Mouse (Mus musculus) embryonic facial prominence, embryonic 10.5 days (tissue): ENCODE results near the gene Flad1. TPM values are rescaled to one million over a fixed set of nuclear protein-coding genes. Genes with fewer than 3 reads are reported as not detected.
A peak's percentile ranks its signal among the peaks of the same experiment; 100 is the strongest.

Experiments used
- DNase-seq: peaks from one replicate; pipeline ENCODE4 v3.0.0-alpha.2; 2017; ENCODE audit warnings: low spot score
- H3K27ac ChIP-seq: fragments of 300-500 bp; sonication (generic); replicated peaks from 2 replicates; pipeline ENCODE4 v1.5.1; 2016; ENCODE audit warnings: mild to moderate bottlenecking
- H3K27me3 ChIP-seq: fragments of 300-500 bp; sonication (generic); replicated peaks from 2 replicates; pipeline ENCODE4 v1.6.1; 2016; ENCODE audit warnings: low read depth, mild to moderate bottlenecking; ENCODE audit not compliant: poor library complexity, severe bottlenecking
- H3K36me3 ChIP-seq: fragments of 300-500 bp; sonication (generic); replicated peaks from 2 replicates; pipeline ENCODE4 v1.6.1; 2016; ENCODE audit warnings: mild to moderate bottlenecking, moderate library complexity
- H3K4me1 ChIP-seq: fragments of 300-500 bp; sonication (generic); 2 replicates; pipeline ENCODE4 v1.6.1; 2016
- H3K4me3 ChIP-seq: fragments of 300-500 bp; sonication (generic); 2 replicates; pipeline ENCODE4 v1.5.1; 2016; ENCODE audit warnings: mild to moderate bottlenecking, moderate library complexity
- H3K9me3 ChIP-seq: fragments of 300-500 bp; sonication (generic); 2 replicates; pipeline ENCODE4 v1.6.1; 2016; ENCODE audit warnings: mild to moderate bottlenecking
- WGBS: fragments of 180-500 bp; shearing (Covaris S2); methylation state at CpG from one replicate; pipeline ENCODE4 v1.1.7; 2016; 5-methylcytosine and 5-hydroxymethylcytosine counted together
- polyA plus RNA-seq: library from polyadenylated mRNA; unstranded; fragments of >200 nt; fragmentation: Nextera tagmentation; extraction: Ambion mirVana; gene quantifications from 2 replicates; pipeline ENCODE4 v1.2.1, GENCODE M21; 2016

Flad1 gene
- polyA plus RNA-seq = 25.3 and 28.2 TPM in 2 replicates

- Histone ChIP-seq H3K4me1 (peaks cover 17% of the 10 kb centered on the region), H3K36me3 (peaks cover 61% of the 10 kb centered on the region), H3K27me3 (no peaks in the 10 kb centered on the region), H3K27ac (peak within 1 kb of the TSS; percentile 62), H3K4me3 (peak within 1 kb of the TSS; percentile 62), H3K9me3 (no peaks in the 10 kb centered on the region)
- peak; percentile 95 for DNase-seq
- WGBS = 6% methylated on average over 28 of the region's 28 CpGs
Observed at GRCm38 (mm10) chr3:89411490-89412393, at the start of gene Flad1. Gene Flad1, minus strand, starts transcription at chr3:89411870.

GRCm38 (mm10) chr3:89458965-89459807 is 47.5 kb upstream of the Flad1 start:
- peaks cover 16% of the 10 kb centered on the region for H3K36me3 ChIP-seq
- H3K4me3 ChIP-seq = peak overlapping the region; percentile 70
- DNase-seq = peak; percentile 92
- WGBS = 2% methylated on average over 36 of the region's 36 CpGs
- peak overlapping the region; percentile 94 for H3K27ac ChIP-seq
- no peaks in the 10 kb centered on the region for H3K27me3 ChIP-seq
- peaks cover 32% of the 10 kb centered on the region for H3K4me1 ChIP-seq
- no peaks in the 10 kb centered on the region for H3K9me3 ChIP-seq

- DNase-seq = peak; percentile 25
- Histone ChIP-seq H3K27ac (peak overlapping the region; percentile 94), H3K36me3 (peaks cover 13% of the 10 kb centered on the region), H3K9me3 (no peaks in the 10 kb centered on the region), H3K4me3 (peak overlapping the region; percentile 70), H3K4me1 (peaks cover 32% of the 10 kb centered on the region), H3K27me3 (no peaks in the 10 kb centered on the region)
- WGBS = 52% methylated on average over 13 of the region's 13 CpGs
Observed at GRCm38 (mm10) chr3:89458372-89458964, 46.8 kb upstream of the Flad1 start.

GRCm38 (mm10) chr3:89456726-89457665 is 45.3 kb upstream of the Flad1 start:
- peak; percentile 87 for DNase-seq
- H3K36me3 ChIP-seq = peaks cover 9% of the 10 kb centered on the region
- WGBS = 39% methylated on average over 10 of the region's 10 CpGs
- H3K4me3 ChIP-seq = no peak overlapping the region
- H3K9me3 ChIP-seq = no peaks in the 10 kb centered on the region
- H3K4me1 ChIP-seq = peaks cover 40% of the 10 kb centered on the region
- no peaks in the 10 kb centered on the region for H3K27me3 ChIP-seq
- 0 out of 2 replicates have a peak overlapping the region, but pooled peaks have one; percentile 19 for H3K27ac ChIP-seq

GRCm38 (mm10) chr3:89455786-89456285 is 44.2 kb upstream of the Flad1 start:
- Histone ChIP-seq H3K4me1 (peaks cover 50% of the 10 kb centered on the region), H3K4me3 (no peak overlapping the region), H3K27me3 (no peaks in the 10 kb centered on the region), H3K9me3 (no peaks in the 10 kb centered on the region), H3K36me3 (no peaks in the 10 kb centered on the region), H3K27ac (no peak overlapping the region)
- WGBS = 55% methylated on average over 1 of the region's 1 CpGs
- no peak for DNase-seq

- Histone ChIP-seq H3K36me3 (peaks cover 2% of the 10 kb centered on the region; the same call in 1 of the 2 replicates), H3K27ac (0 out of 2 replicates have a peak within 1 kb of the TSS, but pooled peaks have one; percentile 1), H3K27me3 (no peaks in the 10 kb centered on the region), H3K4me1 (peaks cover 43% of the 10 kb centered on the region), H3K4me3 (no peak within 1 kb of the TSS), H3K9me3 (no peaks in the 10 kb centered on the region)
- DNase-seq = no peak
- WGBS = 53% methylated on average over 10 of the region's 10 CpGs
Observed at GRCm38 (mm10) chr3:89454401-89455177, 42.9 kb upstream of the Flad1 start, which contains the start of gene Pmvk. Gene Pmvk, plus strand, starts transcription at chr3:89454541.

- H3K9me3 ChIP-seq = no peaks in the 10 kb centered on the region
- DNase-seq = no peak
- WGBS = 90% methylated on average over 1 of the region's 1 CpGs
- no peak overlapping the region for H3K4me3 ChIP-seq
- no peaks in the 10 kb centered on the region for H3K27me3 ChIP-seq
- H3K36me3 ChIP-seq = peaks cover 17% of the 10 kb centered on the region
- H3K27ac ChIP-seq = no peak overlapping the region
- peaks cover 46% of the 10 kb centered on the region for H3K4me1 ChIP-seq
Observed at GRCm38 (mm10) chr3:89451916-89452315, 40.2 kb upstream of the Flad1 start.

GRCm38 (mm10) chr3:89449541-89449940 is 37.9 kb upstream of the Flad1 start:
- Histone ChIP-seq H3K36me3 (peaks cover 39% of the 10 kb centered on the region), H3K4me1 (peaks cover 35% of the 10 kb centered on the region), H3K9me3 (no peaks in the 10 kb centered on the region), H3K27me3 (no peaks in the 10 kb centered on the region), H3K4me3 (no peak overlapping the region), H3K27ac (no peak overlapping the region)
- 43% methylated on average over 7 of the region's 7 CpGs for WGBS
- peak; percentile 72 for DNase-seq

GRCm38 (mm10) chr3:89448720-89449537 is 37.3 kb upstream of the Flad1 start:
- peaks cover 45% of the 10 kb centered on the region for H3K36me3 ChIP-seq
- no peak overlapping the region for H3K27ac ChIP-seq
- H3K4me1 ChIP-seq = peaks cover 32% of the 10 kb centered on the region
- DNase-seq = no peak
- no peaks in the 10 kb centered on the region for H3K9me3 ChIP-seq
- H3K4me3 ChIP-seq = no peak overlapping the region
- no peaks in the 10 kb centered on the region for H3K27me3 ChIP-seq
- WGBS = 68% methylated on average over 13 of the region's 13 CpGs

GRCm38 (mm10) chr3:89440691-89441090 is 29.0 kb upstream of the Flad1 start:
- WGBS = 93% methylated on average over 2 of the region's 2 CpGs

More at GRCm38 (mm10) chr3:89440691-89441090, 29.0 kb upstream of the Flad1 start:
- DNase-seq = no peak
- peaks cover 23% of the 10 kb centered on the region for H3K4me1 ChIP-seq
- H3K4me3 ChIP-seq = no peak overlapping the region
- no peaks in the 10 kb centered on the region for H3K27me3 ChIP-seq
- peaks cover 37% of the 10 kb centered on the region for H3K36me3 ChIP-seq
- H3K9me3 ChIP-seq = no peaks in the 10 kb centered on the region
- H3K27ac ChIP-seq = no peak overlapping the region
